Mouse (Mus musculus) liver, postnatal 0 days (tissue): ENCODE data around the gene Mark2. TPM values are rescaled to one million over a fixed set of nuclear protein-coding genes. Genes with fewer than 3 reads are reported as not detected.

Source experiments
- ATAC-seq: fragments of 200-750 bp; cut with Nextera tagmentation; 2 replicates; pipeline ENCODE4 v1.8.0; 2017; ENCODE audit warnings: mild to moderate bottlenecking, moderate library complexity
- DNase-seq: peaks from one replicate; pipeline ENCODE4 v3.0.0-alpha.2; 2016
- H3K27ac ChIP-seq: fragments of 300-500 bp; sonication (generic); 2 replicates; pipeline ENCODE4 v1.5.1; 2014; ENCODE audit warnings: antibody characterized with exemption, moderate library complexity, mild to moderate bottlenecking, low read depth
- H3K27me3 ChIP-seq: fragments of 300-500 bp; sonication (generic); 2 replicates; pipeline ENCODE4 v1.6.1; 2014; ENCODE audit warnings: low read length, control low read depth, mixed read lengths; ENCODE audit not compliant: insufficient read depth
- H3K36me3 ChIP-seq: fragments of 300-500 bp; sonication (generic); replicated peaks from 2 replicates; pipeline ENCODE4 v1.6.1; 2014; ENCODE audit warnings: mild to moderate bottlenecking, control low read depth, low read length, moderate library complexity, mixed read lengths; ENCODE audit not compliant: insufficient read depth
- H3K4me1 ChIP-seq: fragments of 300-500 bp; sonication (generic); 2 replicates; pipeline ENCODE4 v1.6.1; 2014; ENCODE audit warnings: antibody characterized with exemption, mild to moderate bottlenecking, control low read depth; ENCODE audit not compliant: insufficient read depth
- H3K4me2 ChIP-seq: fragments of 300-500 bp; sonication (generic); 2 replicates; pipeline ENCODE4 v1.6.1; 2014; ENCODE audit warnings: low read depth, mild to moderate bottlenecking, low read length, moderate library complexity, mixed read lengths
- H3K4me3 ChIP-seq: fragments of 300-500 bp; sonication (generic); 2 replicates; pipeline ENCODE4 v1.5.1; 2014; ENCODE audit warnings: low read depth, low read length
- H3K9ac ChIP-seq: fragments of 300-500 bp; sonication (generic); replicated peaks from 2 replicates; pipeline ENCODE4 v1.6.1; 2014; ENCODE audit warnings: mild to moderate bottlenecking, moderate library complexity
- H3K9me3 ChIP-seq: fragments of 300-500 bp; sonication (generic); 2 replicates; pipeline ENCODE4 v1.6.1; 2016; ENCODE audit warnings: mild to moderate bottlenecking, control low read depth, low read length, mixed read lengths
- CTCF ChIP-seq: sonication (generic); IDR thresholded peaks from 2 replicates; pipeline ENCODE4 v1.5.1; 2016; ENCODE audit warnings: antibody characterized with exemption, low read depth
- EP300 ChIP-seq: IDR thresholded peaks from 2 replicates; pipeline ENCODE4 v1.6.1; 2016; ENCODE audit warnings: antibody characterized with exemption, low read depth, mild to moderate bottlenecking
- WGBS: fragments of 180-500 bp; shearing (Covaris S2); extraction: QIAGEN DNeasy Blood & Tissue Kit; methylation state at CpG from one replicate; pipeline ENCODE4 v1.1.7; 2014; ENCODE audit not compliant: insufficient replicate concordance; 5-methylcytosine and 5-hydroxymethylcytosine counted together
- polyA plus RNA-seq: library from polyadenylated mRNA; unstranded; fragments of >200 nt; fragmentation: Nextera tagmentation; extraction: Ambion mirVana; gene quantifications from 2 replicates; pipeline ENCODE4 v1.2.1, GENCODE M21; 2015

The Mark2 gene
- polyA plus RNA-seq, 1 experiment from 2014 or later, result 11.9 TPM

GRCm38 (mm10) chr19:7337781-7338342 is 3.8 kb downstream of the Mark2 start:
- ATAC-seq (no peak), DNase-seq (no peak)
- WGBS, result 67% methylated on average over 2 of the region's 2 CpGs
- TF ChIP-seq CTCF (no peak), EP300 (no peak)
- H3K9ac ChIP-seq, result no peak overlapping the region
- no peak overlapping the region for H3K4me3 ChIP-seq
- H3K4me2 ChIP-seq, result no peak overlapping the region
- H3K36me3 ChIP-seq, result peaks cover 6% of the 10 kb centered on the region; the same call in 1 of the 2 replicates
- no peaks in the 10 kb centered on the region for H3K27me3 ChIP-seq
- no peaks in the 10 kb centered on the region for H3K9me3 ChIP-seq
- no peak overlapping the region for H3K27ac ChIP-seq
- H3K4me1 ChIP-seq, result peaks cover 36% of the 10 kb centered on the region

DNA sequence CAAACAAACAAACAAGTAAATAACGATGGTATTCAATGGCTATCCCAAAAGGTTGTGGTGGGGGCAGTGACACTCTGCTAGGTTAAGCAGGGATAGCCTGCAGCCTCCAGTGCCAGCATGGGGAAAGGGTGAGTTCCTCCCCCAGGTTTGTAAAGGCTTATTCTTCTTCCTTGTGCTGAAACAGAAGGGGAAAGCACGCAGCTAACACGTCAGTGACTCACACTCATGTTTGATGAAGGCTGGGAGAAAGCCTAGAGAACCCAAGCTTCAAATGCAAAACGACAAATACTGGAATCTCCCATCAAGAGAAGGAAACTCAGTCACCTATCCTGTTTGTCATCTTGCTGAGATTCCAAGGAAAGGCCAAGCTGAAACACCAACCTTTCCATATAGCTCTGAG is 6.0 kb downstream of the Mark2 start:
- ATAC-seq, result no peak
- DNase-seq, result no peak
- H3K9ac ChIP-seq, result no peak overlapping the region
- H3K9me3 ChIP-seq, result no peaks in the 10 kb centered on the region
- H3K27ac ChIP-seq, result no peak overlapping the region
- no peaks in the 10 kb centered on the region for H3K27me3 ChIP-seq
- H3K36me3 ChIP-seq, result peaks cover 8% of the 10 kb centered on the region; the same call in 1 of the 2 replicates
- H3K4me3 ChIP-seq, result no peak overlapping the region
- WGBS, result 79% methylated on average over 4 of the region's 4 CpGs
- H3K4me1 ChIP-seq, result peaks cover 36% of the 10 kb centered on the region
- H3K4me2 ChIP-seq, result no peak overlapping the region
- no peak for TF ChIP-seq CTCF
- no peak for TF ChIP-seq EP300

- Histone ChIP-seq H3K9ac (no peak overlapping the region), H3K4me2 (no peak overlapping the region), H3K4me3 (no peak overlapping the region), H3K9me3 (no peaks in the 10 kb centered on the region), H3K36me3 (peaks cover 8% of the 10 kb centered on the region), H3K4me1 (peaks cover 20% of the 10 kb centered on the region), H3K27ac (no peak overlapping the region), H3K27me3 (no peaks in the 10 kb centered on the region)
- DNase-seq, result no peak
- ATAC-seq, result no peak
- WGBS, result 75% methylated on average over 2 of the region's 2 CpGs
- TF ChIP-seq CTCF (no peak), EP300 (no peak)
These were observed 7.6 kb downstream of the Mark2 start for GRCm38 (mm10) chr19:7334049-7334448.

- Histone ChIP-seq H3K27me3 (no peaks in the 10 kb centered on the region), H3K4me2 (no peak overlapping the region), H3K36me3 (no peaks in the 10 kb centered on the region), H3K9ac (no peak overlapping the region), H3K9me3 (no peaks in the 10 kb centered on the region), H3K4me1 (peaks cover 16% of the 10 kb centered on the region), H3K27ac (no peak overlapping the region), H3K4me3 (no peak overlapping the region)
- TF ChIP-seq EP300 (no peak), CTCF (no peak)
- no peak for DNase-seq
- ATAC-seq, result no peak
- 83% methylated on average over 3 of the region's 3 CpGs for WGBS
These were observed 20.3 kb downstream of the Mark2 start for GRCm38 (mm10) chr19:7321391-7321790.

GRCm38 (mm10) chr19:7320181-7320580 is 21.5 kb downstream of the Mark2 start:
- TF ChIP-seq EP300, result no peak
- no peak for TF ChIP-seq CTCF
- H3K9ac ChIP-seq, result no peak overlapping the region
- H3K4me3 ChIP-seq, result no peak overlapping the region
- no peaks in the 10 kb centered on the region for H3K36me3 ChIP-seq
- H3K27me3 ChIP-seq, result no peaks in the 10 kb centered on the region
- no peaks in the 10 kb centered on the region for H3K9me3 ChIP-seq
- ATAC-seq (peak; percentile 47; the same call in 1 of the 2 replicates), DNase-seq (no peak)
- no peak overlapping the region for H3K4me2 ChIP-seq
- peaks cover 26% of the 10 kb centered on the region for H3K4me1 ChIP-seq
- 36% methylated on average over 2 of the region's 2 CpGs for WGBS
- no peak overlapping the region for H3K27ac ChIP-seq

- Histone ChIP-seq H3K9me3 (no peaks in the 10 kb centered on the region), H3K4me1 (peaks cover 37% of the 10 kb centered on the region), H3K27me3 (no peaks in the 10 kb centered on the region), H3K4me3 (no peak overlapping the region), H3K27ac (no peak overlapping the region), H3K36me3 (no peaks in the 10 kb centered on the region), H3K9ac (no peak overlapping the region), H3K4me2 (no peak overlapping the region)
- 66% methylated on average over 4 of the region's 4 CpGs for WGBS
- TF ChIP-seq CTCF (no peak), EP300 (no peak)
- no peak for ATAC-seq
- no peak for DNase-seq
These were observed 23.9 kb downstream of the Mark2 start for GRCm38 (mm10) chr19:7317716-7318115.
